Mouse (Mus musculus) ES-Bruce4 (cell line): ENCODE measurements around the gene Ang. TPM values are rescaled to one million over a fixed set of nuclear protein-coding genes. Genes with fewer than 3 reads are reported as not detected.

Source experiments
- H3K27ac ChIP-seq: 2 replicates; pipeline ENCODE4 v1.5.1; 2012; ENCODE audit warnings: low read length, inconsistent platforms; ENCODE audit not compliant: insufficient read depth
- H3K27me3 ChIP-seq: 2 replicates; pipeline ENCODE4 v1.6.1; 2012; ENCODE audit warnings: mild to moderate bottlenecking, low read length, inconsistent platforms; ENCODE audit not compliant: control insufficient read depth, poor library complexity, insufficient read depth, severe bottlenecking
- H3K36me3 ChIP-seq: 2 replicates; pipeline ENCODE4 v1.6.1; 2012; ENCODE audit warnings: inconsistent platforms, mild to moderate bottlenecking, low read length, moderate library complexity; ENCODE audit not compliant: control insufficient read depth, poor library complexity, insufficient read depth, severe bottlenecking
- H3K4me1 ChIP-seq: one replicate; pipeline ENCODE4 v1.8.1; 2011; ENCODE audit warnings: low read length; ENCODE audit not compliant: control insufficient read depth, insufficient read depth
- H3K4me3 ChIP-seq: 2 replicates; pipeline ENCODE4 v1.5.1; 2011; ENCODE audit warnings: low read depth, mild to moderate bottlenecking, low read length
- H3K9ac ChIP-seq: 2 replicates; pipeline ENCODE4 v1.6.1; 2012; ENCODE audit warnings: low read depth, mild to moderate bottlenecking, inconsistent platforms; ENCODE audit not compliant: poor library complexity, severe bottlenecking
- H3K9me3 ChIP-seq: replicated peaks from 2 replicates; pipeline ENCODE4 v1.6.1; 2012; ENCODE audit warnings: mild to moderate bottlenecking, low read length, inconsistent platforms; ENCODE audit not compliant: control insufficient read depth, poor library complexity, insufficient read depth, severe bottlenecking
- CTCF ChIP-seq: IDR thresholded peaks from one replicate; pipeline ENCODE4 v1.8.1; 2011; ENCODE audit warnings: low read depth, low read length
- EP300 ChIP-seq: IDR thresholded peaks from 2 replicates; pipeline ENCODE4 v1.6.1; 2011; ENCODE audit warnings: low read depth, low read length; ENCODE audit not compliant: insufficient read depth
- POLR2A ChIP-seq: IDR thresholded peaks from one replicate; pipeline ENCODE4 v1.8.1; 2011; ENCODE audit warnings: low read length; ENCODE audit not compliant: insufficient read depth
- polyA plus RNA-seq: library from polyadenylated mRNA; stranded (reverse); fragments of >200 nt; gene quantifications from 2 replicates; pipeline ENCODE4 v1.2.4, GENCODE M21; 2011; ENCODE audit warnings: low read depth; ENCODE audit not compliant: missing spikeins, insufficient read depth, insufficient read length

Ang gene
- 3.2 and 3.6 TPM in 2 replicates for polyA plus RNA-seq

DNA sequence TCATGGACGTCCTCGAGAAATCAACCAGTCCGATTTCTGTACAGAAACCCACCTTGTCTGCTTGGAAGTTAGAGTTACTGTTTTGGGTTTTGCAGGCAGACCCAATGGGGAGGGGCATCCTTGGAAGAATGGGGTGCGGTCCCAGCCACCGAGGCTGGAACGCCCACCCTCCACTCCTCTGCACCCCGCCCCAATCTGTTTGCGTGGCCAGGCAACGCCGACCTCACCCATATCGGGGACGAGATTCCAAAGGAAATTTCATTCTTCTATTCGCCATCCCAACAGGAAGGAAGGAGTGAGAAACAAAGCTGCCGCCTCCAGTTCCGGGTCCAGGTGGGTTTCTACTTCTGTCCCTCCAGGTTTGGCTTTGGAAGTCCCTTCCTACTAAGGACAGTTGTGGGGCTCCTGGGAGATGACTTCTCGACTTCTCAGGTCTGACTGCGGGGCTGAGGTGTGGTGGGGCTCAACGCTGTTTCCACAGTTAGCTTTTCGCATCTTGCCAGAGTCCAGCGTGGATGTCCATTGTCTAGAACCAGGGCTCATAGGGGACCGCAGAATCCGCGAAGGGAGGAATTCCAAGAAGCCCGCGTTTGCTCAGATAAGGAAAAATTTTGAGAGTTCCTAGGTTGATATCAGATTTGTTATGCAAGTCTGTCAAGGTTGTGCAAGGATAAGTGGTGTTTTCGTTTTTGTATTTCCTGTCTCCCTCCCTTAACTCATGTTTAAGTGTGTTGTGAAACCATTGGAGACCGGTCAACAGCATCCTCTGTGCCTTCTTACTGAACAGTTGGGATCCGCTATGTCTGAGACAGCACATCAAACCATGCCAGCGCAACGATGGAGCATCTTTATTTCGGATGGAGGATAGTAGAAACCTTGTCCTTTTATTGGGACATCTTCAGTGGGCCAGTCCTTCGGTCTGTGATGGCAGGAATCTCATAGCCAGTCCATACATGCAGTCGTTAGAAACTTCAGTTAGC, at the start of gene Ang, which contains the start of gene Rnase4:
Ang (plus strand) TSS at position 230 of the 980 bp plus-strand sequence.
Rnase4 (plus strand) TSS at position 157 of the 980 bp plus-strand sequence.
- peak within 1 kb of the TSS; percentile 75 for H3K27ac ChIP-seq
- TF ChIP-seq CTCF = no peak
- TF ChIP-seq POLR2A = no peak
- TF ChIP-seq EP300 = no peak
- H3K4me3 ChIP-seq = peak within 1 kb of the TSS; percentile 95
- H3K36me3 ChIP-seq = no peaks in the 10 kb centered on the region
- H3K4me1 ChIP-seq = no peaks in the 10 kb centered on the region
- H3K9ac ChIP-seq = peak within 1 kb of the TSS; percentile 75
- H3K27me3 ChIP-seq = no peaks in the 10 kb centered on the region
- H3K9me3 ChIP-seq = no peaks in the 10 kb centered on the region

DNA sequence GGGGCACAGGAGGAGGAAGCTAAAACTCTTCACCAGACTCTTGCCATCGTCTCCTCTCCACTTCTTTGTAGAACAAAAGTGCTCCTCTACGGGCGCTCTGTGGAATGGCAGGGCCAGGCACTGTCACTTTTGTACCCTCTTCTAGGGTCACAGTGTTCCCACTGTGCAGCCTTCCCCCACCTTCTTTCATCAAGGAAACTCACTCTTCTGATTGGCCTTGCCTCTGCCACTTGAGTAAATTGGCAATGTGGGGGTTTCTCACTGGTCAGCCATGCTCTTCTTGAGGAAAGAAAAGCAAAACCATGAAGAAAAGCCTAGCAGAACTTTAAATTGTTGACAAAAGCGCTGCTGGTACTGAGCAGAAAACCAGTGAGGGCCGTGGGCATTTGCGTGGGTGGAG, 49.2 kb upstream of the Ang start, which contains the start of gene Rnase9:
Rnase9 (minus strand) TSS at position 101 of the 400 bp plus-strand sequence.
- no peaks in the 10 kb centered on the region for H3K9me3 ChIP-seq
- no peaks in the 10 kb centered on the region for H3K36me3 ChIP-seq
- peaks cover 1% of the 10 kb centered on the region for H3K4me1 ChIP-seq
- no peak within 1 kb of the TSS for H3K27ac ChIP-seq
- no peak for TF ChIP-seq POLR2A
- TF ChIP-seq CTCF = no peak
- no peak for TF ChIP-seq EP300
- H3K27me3 ChIP-seq = no peaks in the 10 kb centered on the region
- H3K4me3 ChIP-seq = no peak within 1 kb of the TSS
- no peak within 1 kb of the TSS for H3K9ac ChIP-seq

GRCm38 (mm10) chr14:51047846-51048245, 43.1 kb upstream of the Ang start:
- Histone ChIP-seq H3K27ac (no peak overlapping the region), H3K9ac (no peak overlapping the region), H3K27me3 (no peaks in the 10 kb centered on the region), H3K4me3 (no peak overlapping the region), H3K9me3 (no peaks in the 10 kb centered on the region), H3K4me1 (no peaks in the 10 kb centered on the region), H3K36me3 (no peaks in the 10 kb centered on the region)
- TF ChIP-seq EP300 (no peak), CTCF (no peak), POLR2A (no peak)

- Histone ChIP-seq H3K27ac (no peak within 1 kb of the TSS), H3K4me1 (peaks cover 3% of the 10 kb centered on the region), H3K27me3 (no peaks in the 10 kb centered on the region), H3K9me3 (no peaks in the 10 kb centered on the region), H3K4me3 (no peak within 1 kb of the TSS), H3K36me3 (no peaks in the 10 kb centered on the region), H3K9ac (no peak within 1 kb of the TSS)
- no peak for TF ChIP-seq EP300
- no peak for TF ChIP-seq CTCF
- TF ChIP-seq POLR2A = no peak
Measured at GRCm38 (mm10) chr14:51050063-51050462, 40.9 kb upstream of the Ang start, which contains the start of gene Rnase11. TSS of gene Rnase11 (minus strand) at chr14:51050163.

DNA sequence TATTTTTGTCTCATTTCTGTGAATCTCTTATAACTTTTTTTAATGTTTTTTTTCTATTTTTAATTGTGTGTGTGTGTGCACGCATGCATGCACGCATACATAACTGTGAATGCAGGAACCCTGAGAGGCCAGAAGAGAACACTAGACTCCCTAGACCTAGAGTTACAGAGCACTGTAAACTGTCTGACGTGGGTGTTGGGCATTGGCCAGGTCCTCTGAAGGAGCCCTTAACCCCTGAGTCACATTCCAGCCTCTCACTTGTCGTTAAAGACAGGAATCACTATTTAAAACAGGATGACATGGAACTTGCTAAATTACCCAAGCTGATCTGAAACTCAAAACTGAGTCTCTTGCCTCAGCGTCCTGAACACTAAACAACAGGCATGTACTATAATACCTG, 39.0 kb upstream of the Ang start:
- TF ChIP-seq CTCF (no peak), POLR2A (no peak), EP300 (no peak)
- Histone ChIP-seq H3K27ac (no peak overlapping the region), H3K4me1 (peaks cover 3% of the 10 kb centered on the region), H3K9ac (no peak overlapping the region), H3K9me3 (no peaks in the 10 kb centered on the region), H3K27me3 (no peaks in the 10 kb centered on the region), H3K36me3 (no peaks in the 10 kb centered on the region), H3K4me3 (no peak overlapping the region)
